Mouse (Mus musculus) lung, embryonic 14.5 days (tissue): ENCODE measurements around the gene R3hdm4. TPM values are rescaled to one million over a fixed set of nuclear protein-coding genes. Genes with fewer than 3 reads are reported as not detected.

Experiments used
- ATAC-seq: fragments of 200-750 bp; cut with Nextera tagmentation; 2 replicates; pipeline ENCODE4 v1.8.0; 2017; ENCODE audit warnings: mild to moderate bottlenecking, moderate TSS enrichment, moderate library complexity; ENCODE audit not compliant: insufficient read depth
- DNase-seq: peaks from one replicate; pipeline ENCODE4 v3.0.0-alpha.2; 2015
- H3K27ac ChIP-seq: fragments of 300-500 bp; sonication (generic); 2 replicates; pipeline ENCODE4 v1.5.1; 2014; ENCODE audit warnings: low read depth, mild to moderate bottlenecking, moderate library complexity
- H3K27me3 ChIP-seq: fragments of 300-500 bp; sonication (generic); 2 replicates; pipeline ENCODE4 v1.6.1; 2014; ENCODE audit warnings: low read length, control low read depth; ENCODE audit not compliant: insufficient read depth
- H3K36me3 ChIP-seq: fragments of 300-500 bp; sonication (generic); 2 replicates; pipeline ENCODE4 v1.6.1; 2014; ENCODE audit warnings: control low read depth; ENCODE audit not compliant: insufficient read depth
- H3K4me1 ChIP-seq: fragments of 300-500 bp; sonication (generic); 2 replicates; pipeline ENCODE4 v1.6.1; 2014; ENCODE audit warnings: antibody characterized with exemption, control low read depth; ENCODE audit not compliant: insufficient read depth
- H3K4me2 ChIP-seq: fragments of 300-500 bp; sonication (generic); 2 replicates; pipeline ENCODE4 v1.6.1; 2014; ENCODE audit warnings: mild to moderate bottlenecking
- H3K4me3 ChIP-seq: fragments of 300-500 bp; sonication (generic); 2 replicates; pipeline ENCODE4 v1.5.1; 2014; ENCODE audit warnings: low read depth, low read length
- H3K9ac ChIP-seq: fragments of 300-500 bp; sonication (generic); 2 replicates; pipeline ENCODE4 v1.6.1; 2014
- H3K9me3 ChIP-seq: fragments of 300-500 bp; sonication (generic); 2 replicates; pipeline ENCODE4 v1.6.1; 2016; ENCODE audit warnings: low read depth, low read length, control low read depth
- CTCF ChIP-seq: IDR thresholded peaks from 2 replicates; pipeline ENCODE4 v1.5.1; 2016; ENCODE audit warnings: antibody characterized with exemption, low read depth
- WGBS: fragments of 180-500 bp; shearing (Covaris S2); extraction: QIAGEN DNeasy Blood & Tissue Kit; methylation state at CpG from one replicate; pipeline ENCODE4 v1.1.7; 2014; 5-methylcytosine and 5-hydroxymethylcytosine counted together
- polyA plus RNA-seq: library from polyadenylated mRNA; unstranded; fragments of >200 nt; fragmentation: Nextera tagmentation; extraction: Ambion mirVana; gene quantifications from 2 replicates; pipeline ENCODE4 v1.2.1, GENCODE M21; 2014

R3hdm4 gene
- polyA plus RNA-seq, 1 experiment from 2014 or later = 132 TPM

DNA sequence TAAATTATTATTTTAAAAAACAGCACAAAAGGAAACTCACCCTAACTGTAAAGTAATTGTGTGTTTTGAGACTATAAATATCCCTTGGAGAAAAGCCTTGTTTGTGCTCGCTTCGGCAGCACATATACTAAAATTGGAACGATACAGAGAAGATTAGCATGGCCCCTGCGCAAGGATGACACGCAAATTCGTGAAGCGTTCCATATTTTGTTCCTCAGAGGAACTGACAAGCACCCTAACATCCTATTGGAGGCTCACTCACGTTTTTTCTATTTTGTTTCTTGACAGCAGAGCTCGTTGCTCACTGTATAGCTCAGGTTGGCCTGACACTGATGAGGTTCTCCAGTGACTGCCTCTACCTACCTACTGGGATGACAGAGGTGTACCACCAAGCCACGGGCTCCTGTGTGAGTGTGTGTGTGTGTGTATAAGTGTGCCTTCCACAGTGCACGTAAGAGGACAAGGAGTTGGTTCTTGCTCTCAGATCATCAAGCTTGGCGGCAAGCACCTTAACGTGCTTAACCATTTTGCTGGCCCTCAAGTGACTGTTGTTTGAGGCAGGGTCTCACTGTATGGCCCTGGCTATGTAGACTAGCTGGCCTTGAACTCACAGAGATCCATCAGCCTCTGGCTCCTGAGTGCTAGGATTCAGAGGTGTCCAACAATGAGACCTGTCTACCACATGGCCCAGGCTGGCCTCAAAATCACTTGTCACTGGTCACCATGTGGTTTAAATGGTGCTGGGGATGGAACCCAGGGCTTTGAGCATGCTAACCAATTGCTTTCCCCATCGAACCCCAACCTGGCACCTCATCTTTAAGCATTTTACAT, 11.7 kb downstream of the R3hdm4 start:
- H3K4me2 ChIP-seq = peak overlapping the region; percentile 41
- H3K9me3 ChIP-seq = no peaks in the 10 kb centered on the region
- no peaks in the 10 kb centered on the region for H3K27me3 ChIP-seq
- no peak for TF ChIP-seq CTCF
- ATAC-seq (peak; percentile 73), DNase-seq (no peak)
- H3K9ac ChIP-seq = peak overlapping the region; percentile 91
- WGBS = 22% methylated on average over 14 of the region's 14 CpGs
- no peaks in the 10 kb centered on the region for H3K4me1 ChIP-seq
- H3K4me3 ChIP-seq = peak overlapping the region; percentile 66
- peaks cover 50% of the 10 kb centered on the region for H3K36me3 ChIP-seq
- peak overlapping the region; percentile 98 for H3K27ac ChIP-seq

DNA sequence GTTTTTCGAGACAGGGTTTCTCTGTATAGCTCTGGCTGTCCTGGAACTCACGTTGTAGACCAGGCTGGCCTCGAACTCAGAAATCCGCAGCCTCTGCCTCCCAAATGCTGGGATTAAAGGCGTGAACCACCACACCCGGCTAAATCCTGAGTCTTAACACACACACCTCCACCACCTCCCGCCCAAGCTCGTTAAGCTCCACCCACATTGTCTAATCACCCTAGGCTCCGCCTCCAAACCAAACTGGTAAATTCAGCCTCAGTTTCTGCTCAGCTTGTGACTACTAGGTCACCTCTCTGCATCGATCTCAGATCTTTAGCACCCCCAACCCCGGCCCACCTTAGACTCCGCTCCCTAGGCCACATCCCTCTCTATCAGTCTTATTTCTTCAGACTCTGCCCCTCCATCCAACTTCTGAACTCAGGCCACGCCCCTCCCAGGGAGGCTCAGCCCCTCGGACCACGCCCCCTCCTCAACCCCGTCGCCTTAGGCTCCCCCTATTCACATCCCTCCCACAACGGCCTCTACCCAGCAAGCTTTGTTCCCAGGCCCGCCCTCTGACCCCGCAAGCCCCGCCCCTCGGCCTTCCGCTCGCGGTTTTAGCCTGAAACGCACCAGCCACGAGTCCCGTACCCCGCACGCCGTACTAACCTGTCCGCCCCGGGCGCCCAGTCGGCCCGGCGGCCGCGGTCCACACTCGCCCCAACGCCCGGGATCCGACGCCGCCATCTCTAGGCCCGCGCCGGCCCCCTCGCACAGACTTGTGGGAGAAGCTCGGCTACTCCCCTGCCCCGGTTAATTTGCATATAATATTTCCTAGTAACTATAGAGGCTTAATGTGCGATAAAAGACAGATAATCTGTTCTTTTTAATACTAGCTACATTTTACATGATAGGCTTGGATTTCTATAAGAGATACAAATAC, 12.6 kb downstream of the R3hdm4 start, which contains the start of gene Med16:
Gene Med16, minus strand, starts transcription at position 757 of the 925 bp plus-strand sequence.
- 1% methylated on average over 52 of the region's 52 CpGs for WGBS
- peak; percentile 93 for ATAC-seq
- TF ChIP-seq CTCF = no peak
- H3K4me3 ChIP-seq = peak within 1 kb of the TSS; percentile 66
- peak within 1 kb of the TSS; percentile 98 for H3K27ac ChIP-seq
- H3K36me3 ChIP-seq = peaks cover 57% of the 10 kb centered on the region
- H3K27me3 ChIP-seq = no peaks in the 10 kb centered on the region
- no peaks in the 10 kb centered on the region for H3K4me1 ChIP-seq
- peak within 1 kb of the TSS; percentile 57 for H3K4me2 ChIP-seq
- H3K9ac ChIP-seq = peak within 1 kb of the TSS; percentile 91
- no peaks in the 10 kb centered on the region for H3K9me3 ChIP-seq
- peak; percentile 97 for DNase-seq

DNA sequence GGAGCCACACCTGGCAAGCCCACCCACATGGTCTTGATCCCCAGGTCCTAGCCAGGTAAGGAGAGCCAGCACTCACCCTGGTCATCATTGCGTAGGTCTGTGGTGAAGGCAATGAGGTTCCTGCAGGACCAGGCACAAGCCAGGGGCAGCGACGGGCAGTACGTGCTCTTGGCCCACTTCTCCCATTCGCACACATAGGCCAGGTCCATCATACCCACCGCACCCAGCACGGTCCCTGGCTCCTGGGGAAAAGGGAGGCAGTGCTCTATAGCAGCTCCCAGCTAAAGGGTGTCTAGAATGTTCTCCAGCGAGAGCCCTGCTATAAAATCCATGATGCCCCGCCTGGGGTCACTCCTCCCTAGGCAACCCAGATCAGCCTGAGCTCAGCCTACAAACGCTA, 13.6 kb downstream of the R3hdm4 start:
- Histone ChIP-seq H3K36me3 (peaks cover 64% of the 10 kb centered on the region), H3K27ac (no peak overlapping the region)

DNA sequence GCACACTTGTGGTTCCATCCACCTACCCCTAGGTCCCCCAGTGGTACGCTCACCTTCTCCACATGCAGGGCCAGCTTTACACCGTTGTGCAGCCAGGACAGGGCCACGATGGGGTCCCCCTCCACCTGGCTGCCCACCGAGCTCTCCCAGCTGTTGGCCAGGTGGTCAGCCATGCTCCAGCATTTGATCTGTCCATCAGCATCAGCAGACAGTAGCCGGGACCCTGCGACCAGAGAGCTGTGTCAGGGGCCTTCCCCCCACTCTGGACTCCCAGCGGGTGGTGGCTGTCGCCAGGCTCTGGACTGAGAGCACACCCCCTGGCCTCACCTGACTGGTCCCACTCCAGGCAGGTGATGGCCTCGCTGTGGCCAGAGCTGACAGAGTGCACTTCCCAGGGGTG, 14.3 kb downstream of the R3hdm4 start:
- no peak overlapping the region; the same call in 1 of the 2 replicates for H3K9ac ChIP-seq
- no peak overlapping the region for H3K4me3 ChIP-seq
- H3K27ac ChIP-seq = no peak overlapping the region
- 84% methylated on average over 9 of the region's 9 CpGs for WGBS
- no peaks in the 10 kb centered on the region for H3K9me3 ChIP-seq
- no peaks in the 10 kb centered on the region for H3K27me3 ChIP-seq
- H3K36me3 ChIP-seq = peaks cover 61% of the 10 kb centered on the region
- no peak for DNase-seq
- H3K4me2 ChIP-seq = no peak overlapping the region
- no peaks in the 10 kb centered on the region for H3K4me1 ChIP-seq
- ATAC-seq = no peak
- TF ChIP-seq CTCF = no peak

More for the DNA sequence above, 13.6 kb downstream of the R3hdm4 start:
- no peak for TF ChIP-seq CTCF
- 89% methylated on average over 10 of the region's 10 CpGs for WGBS
- peak overlapping the region; percentile 57 for H3K4me2 ChIP-seq
- H3K9ac ChIP-seq = no peak overlapping the region; the same call in 1 of the 2 replicates
- H3K9me3 ChIP-seq = no peaks in the 10 kb centered on the region
- H3K4me1 ChIP-seq = no peaks in the 10 kb centered on the region
- no peak overlapping the region for H3K4me3 ChIP-seq
- DNase-seq (no peak), ATAC-seq (no peak)
- H3K27me3 ChIP-seq = no peaks in the 10 kb centered on the region

DNA sequence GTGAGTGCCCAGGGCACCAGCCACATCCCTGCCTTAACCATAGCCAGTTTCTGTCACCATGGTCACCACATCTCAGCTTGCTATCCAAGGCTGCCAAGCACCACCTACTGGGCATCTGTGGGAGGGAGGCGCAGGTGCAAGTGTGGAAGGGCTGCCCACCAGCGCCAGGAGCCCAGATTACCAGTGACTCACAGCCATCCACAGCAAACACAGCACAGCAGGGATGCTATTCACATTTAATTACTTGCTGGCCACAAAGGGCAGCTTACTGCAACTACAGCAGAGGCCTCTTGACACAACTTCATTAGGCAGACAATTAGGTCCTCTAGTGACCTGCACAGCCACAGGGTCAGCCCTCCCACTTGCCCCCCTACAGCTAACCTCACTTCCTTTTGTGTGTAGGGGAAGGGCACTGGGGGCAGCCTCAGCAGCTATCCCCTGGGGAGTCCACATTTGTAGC, 20.0 kb downstream of the R3hdm4 start:
- H3K9ac ChIP-seq = no peak overlapping the region

DNA sequence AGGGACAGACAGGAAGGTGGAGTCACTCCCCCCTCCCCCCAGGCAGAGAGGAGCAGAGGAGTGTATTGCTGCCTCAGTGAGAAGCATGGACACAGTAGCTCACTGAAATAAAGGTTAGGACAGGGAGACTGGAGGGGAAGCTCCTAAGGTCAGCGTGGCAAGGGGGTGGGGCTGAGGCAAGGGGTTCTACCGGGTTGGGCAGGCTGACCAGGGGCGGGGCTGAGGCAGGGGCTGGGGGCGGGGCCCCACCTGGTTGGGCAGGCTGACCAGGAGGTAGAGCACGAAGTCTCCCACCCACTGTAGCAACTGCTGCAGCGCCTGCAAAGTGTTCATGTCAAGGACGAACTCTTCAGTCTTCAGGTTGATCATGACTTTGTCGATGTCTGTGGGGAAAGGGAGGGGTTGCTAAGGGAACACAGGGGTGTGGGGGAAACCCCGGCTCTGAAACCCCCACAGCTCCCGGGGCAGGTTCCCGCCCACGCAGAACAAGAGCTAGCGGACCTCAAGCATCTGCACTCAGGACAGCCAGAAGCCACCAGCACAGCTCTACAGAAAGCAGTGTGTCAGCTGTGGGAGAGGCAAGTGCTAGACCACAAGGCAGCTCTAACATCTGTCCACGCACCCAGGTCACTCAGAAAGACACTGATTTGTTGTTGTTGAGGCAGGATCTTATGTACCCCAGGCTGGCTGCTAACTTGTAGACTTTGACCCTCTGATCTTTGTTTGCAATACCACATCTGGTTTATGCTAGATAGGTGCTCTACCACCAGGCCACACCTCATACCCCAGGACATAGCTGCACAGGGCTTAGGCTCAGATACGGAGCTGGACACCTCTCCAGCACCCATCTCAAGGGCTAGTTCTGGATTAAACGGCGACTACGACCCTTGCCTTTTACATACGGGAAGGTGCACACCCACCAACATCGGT, 23.4 kb downstream of the R3hdm4 start:
- WGBS = 54% methylated on average over 20 of the region's 20 CpGs
- Histone ChIP-seq H3K27me3 (no peaks in the 10 kb centered on the region), H3K9me3 (no peaks in the 10 kb centered on the region), H3K36me3 (peaks cover 62% of the 10 kb centered on the region), H3K27ac (no peak overlapping the region), H3K4me3 (no peak overlapping the region), H3K9ac (no peak overlapping the region), H3K4me1 (no peaks in the 10 kb centered on the region), H3K4me2 (no peak overlapping the region)
- no peak for DNase-seq
- ATAC-seq = no peak
- no peak for TF ChIP-seq CTCF

More for the DNA sequence above, 20.0 kb downstream of the R3hdm4 start:
- no peak overlapping the region for H3K4me2 ChIP-seq
- no peak overlapping the region for H3K27ac ChIP-seq
- H3K36me3 ChIP-seq = peaks cover 76% of the 10 kb centered on the region
- TF ChIP-seq CTCF = peak; percentile 37
- WGBS = 63% methylated on average over 2 of the region's 2 CpGs
- H3K27me3 ChIP-seq = no peaks in the 10 kb centered on the region
- DNase-seq = no peak
- no peaks in the 10 kb centered on the region for H3K9me3 ChIP-seq
- no peaks in the 10 kb centered on the region for H3K4me1 ChIP-seq
- H3K4me3 ChIP-seq = no peak overlapping the region
- ATAC-seq = no peak
